Mouse (Mus musculus): Measurements from ENCODE around the gene Snap91. TPM values are rescaled to one million over a fixed set of nuclear protein-coding genes. Genes with fewer than 3 reads are reported as not detected.
A peak's percentile ranks its signal among the peaks of the same experiment; 100 is the strongest.

The Snap91 gene
- polyA plus RNA-seq, 1 experiment, result 3.6 TPM

DNA sequence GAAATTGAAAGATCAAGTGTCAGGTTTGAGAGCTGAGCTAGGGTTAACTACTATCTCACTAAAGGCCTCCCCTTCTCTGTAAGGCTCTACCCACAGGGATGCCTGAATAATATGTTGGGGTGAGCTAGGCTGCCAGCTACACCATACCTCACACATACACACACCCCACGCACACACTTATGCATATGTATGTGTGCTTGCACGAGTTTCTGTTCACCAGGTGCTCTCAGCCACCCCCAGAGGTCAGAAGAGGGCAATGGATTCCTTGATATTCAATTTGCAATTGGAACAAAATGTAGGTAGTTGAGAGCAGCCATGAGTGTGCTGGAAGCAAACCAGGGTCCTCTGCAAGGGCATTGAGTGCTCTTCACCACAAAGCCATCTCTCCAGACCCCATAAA, 116.5 kb downstream of the Snap91 start:
- Histone ChIP-seq H3K4me1 (ENCODE audit: control insufficient read depth, insufficient read depth, low read length) (no peaks in the 10 kb centered on the region), H3K27ac (ENCODE audit: insufficient read depth, low read length) (no peak overlapping the region), H3K4me3 (ENCODE audit: insufficient read depth, low read length) (no peak overlapping the region)
- TF ChIP-seq POLR2A (IDR thresholded peaks at IDR 0.05; ENCODE audit: low read depth, low read length) (no peak), CTCF (IDR thresholded peaks at IDR 0.05; ENCODE audit: borderline replicate concordance, insufficient read depth, low read length) (no peak)

DNA sequence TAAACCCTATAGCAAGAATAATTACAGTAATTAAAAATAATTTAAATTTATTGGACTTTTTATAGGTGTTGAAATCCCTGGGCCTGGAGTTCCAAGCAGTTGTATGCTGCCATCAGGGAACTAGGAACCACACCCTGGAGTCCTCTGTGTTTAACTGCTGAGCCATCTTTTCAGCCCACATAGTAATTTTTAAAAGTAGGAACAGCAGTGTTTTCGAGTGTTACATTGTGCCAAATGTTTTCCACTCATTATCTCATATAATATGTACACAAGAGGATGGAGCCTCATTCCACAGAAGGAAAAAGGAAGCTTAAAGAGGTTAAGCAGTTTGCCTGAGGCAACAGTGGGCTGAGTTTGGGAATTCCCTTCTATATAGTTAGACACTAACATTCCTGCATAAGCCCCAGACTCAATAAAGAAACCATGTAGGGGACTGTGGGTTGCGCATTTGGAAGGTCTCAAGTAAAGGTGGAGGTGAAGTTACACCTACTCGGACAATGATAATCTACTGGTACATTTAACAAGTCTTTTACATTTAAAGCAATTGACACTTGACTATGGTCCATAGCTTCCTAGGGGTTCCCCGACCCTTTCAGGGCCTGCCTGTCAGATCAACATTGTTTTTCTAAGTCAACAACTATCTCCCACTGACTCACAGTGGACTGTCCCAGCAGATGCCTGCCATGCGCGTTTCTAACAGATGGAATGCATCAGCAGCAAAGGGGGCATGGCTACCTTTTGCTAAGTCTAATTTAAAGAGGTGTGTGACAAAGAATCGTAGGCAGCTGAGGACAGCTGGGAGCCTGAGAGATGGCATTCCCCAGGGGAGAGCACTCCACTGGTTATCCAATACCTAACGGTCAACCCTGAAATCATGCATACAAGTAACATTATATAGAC, 117.7 kb downstream of the Snap91 start:
- no peak for TF ChIP-seq CTCF (IDR thresholded peaks at IDR 0.05; ENCODE audit: borderline replicate concordance, insufficient read depth, low read length)
- TF ChIP-seq POLR2A (IDR thresholded peaks at IDR 0.05; ENCODE audit: low read depth, low read length), result no peak

DNA sequence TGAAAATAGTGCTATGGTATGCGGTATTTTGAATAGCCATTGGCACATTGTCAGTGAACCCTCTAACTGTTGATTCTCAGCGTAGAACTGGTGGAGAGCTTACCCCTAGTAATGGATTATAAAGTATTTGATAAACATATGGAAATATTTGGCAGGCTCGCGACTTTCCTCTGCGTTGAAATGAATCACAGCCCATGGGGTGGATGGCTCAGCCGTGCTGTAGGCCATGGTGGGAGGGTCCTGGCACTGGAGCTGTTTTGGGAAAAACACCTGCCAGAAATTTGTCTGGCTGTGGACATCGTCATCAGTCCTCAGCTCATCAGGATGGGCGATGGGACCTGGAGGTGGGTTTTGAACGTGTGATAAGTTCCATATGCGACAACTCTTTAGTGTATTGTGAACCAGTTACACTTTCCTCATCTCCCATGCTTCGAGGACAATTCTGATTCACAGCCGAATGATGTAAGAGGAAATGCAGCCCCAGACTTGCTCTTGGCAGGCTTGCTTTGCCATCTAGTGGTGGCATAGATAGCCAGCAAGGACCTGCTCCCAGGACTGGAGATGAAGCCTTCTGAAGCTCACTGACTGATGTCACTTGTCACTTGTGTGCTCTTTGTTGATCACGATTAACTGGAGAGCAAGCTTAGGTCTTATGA, 134.4 kb downstream of the Snap91 start:
- no peak overlapping the region for H3K4me3 ChIP-seq (ENCODE audit: insufficient read depth, low read length)
- H3K27ac ChIP-seq (ENCODE audit: insufficient read depth, low read length), result peak overlapping the region; percentile 27
- TF ChIP-seq CTCF (IDR thresholded peaks at IDR 0.05; ENCODE audit: borderline replicate concordance, insufficient read depth, low read length) (peak; percentile 85), POLR2A (IDR thresholded peaks at IDR 0.05; ENCODE audit: low read depth, low read length) (0 out of 2 replicates have a peak, but pooled peaks have one; percentile 7)
- H3K4me1 ChIP-seq (ENCODE audit: control insufficient read depth, insufficient read depth, low read length), result peaks cover 7% of the 10 kb centered on the region

More for the DNA sequence above, 117.7 kb downstream of the Snap91 start:
- H3K4me3 ChIP-seq (ENCODE audit: insufficient read depth, low read length), result no peak overlapping the region
- no peaks in the 10 kb centered on the region for H3K4me1 ChIP-seq (ENCODE audit: control insufficient read depth, insufficient read depth, low read length)
- no peak overlapping the region for H3K27ac ChIP-seq (ENCODE audit: insufficient read depth, low read length)

- peak overlapping the region; percentile 33; the same call in 1 of the 2 replicates for H3K4me3 ChIP-seq (ENCODE audit: insufficient read depth, low read length)
- peaks cover 7% of the 10 kb centered on the region for H3K4me1 ChIP-seq (ENCODE audit: control insufficient read depth, insufficient read depth, low read length)
- TF ChIP-seq POLR2A (IDR thresholded peaks at IDR 0.05; ENCODE audit: low read depth, low read length) (no peak), CTCF (IDR thresholded peaks at IDR 0.05; ENCODE audit: borderline replicate concordance, insufficient read depth, low read length) (no peak)
- no peak overlapping the region for H3K27ac ChIP-seq (ENCODE audit: insufficient read depth, low read length)
Observed at GRCm38 (mm10) chr9:86744041-86744440, 136.4 kb downstream of the Snap91 start.

DNA sequence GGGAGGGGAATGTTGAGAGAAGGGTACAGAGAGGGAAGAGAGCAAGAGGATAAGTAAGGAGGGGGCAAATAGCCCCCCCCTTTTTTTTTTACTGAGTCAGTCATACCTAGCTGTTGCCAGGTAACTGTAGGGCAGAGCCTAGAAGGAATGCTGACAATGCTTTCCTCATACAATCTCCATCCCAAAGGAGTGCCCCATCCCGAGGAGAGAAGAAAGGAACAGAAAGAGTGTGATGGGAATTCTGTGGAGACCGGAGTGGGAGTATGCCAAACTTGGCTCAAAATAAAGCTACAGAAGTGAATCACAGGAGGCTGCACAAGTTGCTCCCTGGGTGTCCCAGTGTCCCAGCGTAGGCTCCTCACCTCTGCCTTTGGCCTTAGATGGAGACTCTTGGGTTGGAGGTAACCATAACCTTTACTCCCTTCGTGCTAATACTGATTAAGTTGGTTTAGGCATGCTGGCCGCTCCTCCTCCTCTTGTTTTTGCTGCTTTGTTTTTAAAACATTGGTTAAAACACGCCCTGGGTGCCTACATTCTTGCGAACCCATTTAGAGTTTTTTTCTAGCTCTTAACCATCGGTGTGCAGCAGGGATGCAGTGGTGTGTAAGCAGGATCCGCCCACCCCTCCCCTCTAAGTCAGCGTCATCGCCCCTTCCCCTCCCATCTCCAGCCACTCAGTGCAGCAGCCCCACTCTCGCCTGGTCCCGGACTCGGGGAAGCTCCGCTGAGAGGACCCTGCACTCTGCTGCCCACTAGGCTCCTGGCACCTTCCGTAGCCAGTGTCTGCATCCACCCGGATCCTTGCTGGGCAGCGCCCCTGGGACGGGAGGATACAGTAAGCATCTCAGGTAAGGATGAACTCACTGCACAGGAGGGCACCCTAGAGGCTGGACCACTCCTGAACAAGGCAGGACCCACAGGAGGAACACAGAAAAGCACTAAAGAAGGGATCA, 137.2 kb downstream of the Snap91 start, which contains the start of gene Prss35:
Gene Prss35 (plus strand): TSS at position 691 of the 953 bp plus-strand sequence.
- H3K4me3 ChIP-seq (ENCODE audit: insufficient read depth, low read length), result peak within 1 kb of the TSS; percentile 33
- H3K27ac ChIP-seq (ENCODE audit: insufficient read depth, low read length), result no peak within 1 kb of the TSS
- peaks cover 5% of the 10 kb centered on the region for H3K4me1 ChIP-seq (ENCODE audit: control insufficient read depth, insufficient read depth, low read length)
- TF ChIP-seq POLR2A (IDR thresholded peaks at IDR 0.05; ENCODE audit: low read depth, low read length) (peak; percentile 20; the same call in 1 of the 2 replicates), CTCF (IDR thresholded peaks at IDR 0.05; ENCODE audit: borderline replicate concordance, insufficient read depth, low read length) (no peak)

DNA sequence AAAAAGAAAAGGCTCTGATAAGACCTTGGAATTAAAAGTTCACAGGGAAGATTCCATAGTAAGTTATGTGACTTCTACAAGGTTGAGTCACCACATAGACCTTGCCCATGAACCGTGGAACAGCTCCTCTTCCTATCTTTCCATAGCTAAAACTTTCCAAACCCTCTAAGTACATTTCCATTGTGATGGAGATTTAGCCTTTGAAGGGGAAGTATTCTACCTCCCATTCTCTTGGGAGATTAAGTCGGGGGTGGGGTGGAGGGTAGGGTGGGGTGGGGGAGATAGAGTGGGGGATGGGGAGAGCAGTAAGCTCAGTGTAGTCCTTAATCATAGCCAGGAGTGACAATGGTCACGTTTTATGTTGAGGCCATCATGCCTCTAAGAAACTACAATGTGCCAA, 140.5 kb downstream of the Snap91 start:
- Histone ChIP-seq H3K4me3 (ENCODE audit: insufficient read depth, low read length) (no peak overlapping the region), H3K27ac (ENCODE audit: insufficient read depth, low read length) (no peak overlapping the region), H3K4me1 (ENCODE audit: control insufficient read depth, insufficient read depth, low read length) (peaks cover 5% of the 10 kb centered on the region)
- TF ChIP-seq CTCF (IDR thresholded peaks at IDR 0.05; ENCODE audit: borderline replicate concordance, insufficient read depth, low read length), result no peak
- TF ChIP-seq POLR2A (IDR thresholded peaks at IDR 0.05; ENCODE audit: low read depth, low read length), result no peak

GRCm38 (mm10) chr9:86738801-86739200, 141.7 kb downstream of the Snap91 start:
- no peak overlapping the region for H3K27ac ChIP-seq (ENCODE audit: insufficient read depth, low read length)
- peaks cover 5% of the 10 kb centered on the region for H3K4me1 ChIP-seq (ENCODE audit: control insufficient read depth, insufficient read depth, low read length)
- H3K4me3 ChIP-seq (ENCODE audit: insufficient read depth, low read length), result no peak overlapping the region
- TF ChIP-seq POLR2A (IDR thresholded peaks at IDR 0.05; ENCODE audit: low read depth, low read length) (no peak), CTCF (IDR thresholded peaks at IDR 0.05; ENCODE audit: borderline replicate concordance, insufficient read depth, low read length) (no peak)

GRCm38 (mm10) chr9:86738067-86738466, 142.4 kb downstream of the Snap91 start:
- no peak overlapping the region for H3K4me3 ChIP-seq (ENCODE audit: insufficient read depth, low read length)
- peaks cover 2% of the 10 kb centered on the region for H3K4me1 ChIP-seq (ENCODE audit: control insufficient read depth, insufficient read depth, low read length)
- no peak overlapping the region for H3K27ac ChIP-seq (ENCODE audit: insufficient read depth, low read length)
- TF ChIP-seq POLR2A (IDR thresholded peaks at IDR 0.05; ENCODE audit: low read depth, low read length), result no peak

- no peak overlapping the region for H3K27ac ChIP-seq (ENCODE audit: insufficient read depth, low read length)
- no peaks in the 10 kb centered on the region for H3K4me1 ChIP-seq (ENCODE audit: control insufficient read depth, insufficient read depth, low read length)
- TF ChIP-seq POLR2A (IDR thresholded peaks at IDR 0.05; ENCODE audit: low read depth, low read length), result no peak
- no peak for TF ChIP-seq CTCF (IDR thresholded peaks at IDR 0.05; ENCODE audit: borderline replicate concordance, insufficient read depth, low read length)
- H3K4me3 ChIP-seq (ENCODE audit: insufficient read depth, low read length), result no peak overlapping the region
Observed at GRCm38 (mm10) chr9:86736991-86737390, 143.5 kb downstream of the Snap91 start.

Data from embryonic fibroblast, embryonic 13.5 days (primary cell).